Mouse (Mus musculus): ENCODE measurements at regions not wholly inside any gene's neighbourhood (a gene's known extent, or its start where the extent isn't known, plus 50 kb on each side); places are given as distances from the start of the nearest gene placed in this dataset.

DNA sequence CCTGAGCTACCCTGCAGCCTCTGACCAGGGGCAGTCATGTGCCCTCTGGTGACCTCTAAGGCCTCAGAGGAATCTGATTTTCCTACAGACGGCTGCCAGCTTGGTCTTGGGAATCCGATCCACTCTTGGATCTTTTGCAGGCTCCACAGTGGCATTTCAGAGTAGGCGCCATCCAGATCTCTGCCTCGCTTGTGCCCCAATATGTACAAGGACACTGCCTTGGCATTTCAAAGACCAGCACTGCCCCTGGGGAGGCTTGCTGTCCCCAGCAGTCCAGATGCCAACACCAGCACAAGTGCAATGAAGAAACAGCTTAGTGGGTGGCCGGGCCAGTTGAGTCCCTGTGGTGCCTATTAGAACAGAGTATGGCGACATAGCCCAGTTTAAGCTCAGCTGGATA is 526.6 kb downstream of the Ppargc1a start:
- no peak for TF ChIP-seq GATA4 (IDR thresholded peaks at IDR 0.05; ENCODE audit: insufficient replicate concordance, low read length)

DNA sequence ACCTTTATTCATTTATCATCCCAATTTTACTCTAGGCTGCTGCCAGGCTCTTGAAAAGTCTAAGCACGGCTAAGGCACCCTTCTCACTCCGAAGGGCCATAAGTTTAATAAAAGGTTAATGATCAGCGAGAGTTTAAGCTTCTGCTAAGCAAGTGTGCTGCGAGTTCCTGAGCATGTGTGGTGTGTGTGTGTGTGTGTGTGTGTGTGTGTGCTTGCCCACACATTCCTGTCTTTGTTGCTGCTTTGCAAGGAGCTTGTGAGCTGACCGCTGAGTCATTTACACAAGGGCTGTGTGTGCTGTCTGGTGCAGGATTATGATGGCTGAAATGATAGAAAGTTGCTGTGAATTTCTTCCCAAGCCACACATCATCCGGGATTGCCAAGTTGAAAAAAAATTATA is 527.1 kb downstream of the Ppargc1a start:
- TF ChIP-seq GATA4 (IDR thresholded peaks at IDR 0.05; ENCODE audit: insufficient replicate concordance, low read length) = no peak

DNA sequence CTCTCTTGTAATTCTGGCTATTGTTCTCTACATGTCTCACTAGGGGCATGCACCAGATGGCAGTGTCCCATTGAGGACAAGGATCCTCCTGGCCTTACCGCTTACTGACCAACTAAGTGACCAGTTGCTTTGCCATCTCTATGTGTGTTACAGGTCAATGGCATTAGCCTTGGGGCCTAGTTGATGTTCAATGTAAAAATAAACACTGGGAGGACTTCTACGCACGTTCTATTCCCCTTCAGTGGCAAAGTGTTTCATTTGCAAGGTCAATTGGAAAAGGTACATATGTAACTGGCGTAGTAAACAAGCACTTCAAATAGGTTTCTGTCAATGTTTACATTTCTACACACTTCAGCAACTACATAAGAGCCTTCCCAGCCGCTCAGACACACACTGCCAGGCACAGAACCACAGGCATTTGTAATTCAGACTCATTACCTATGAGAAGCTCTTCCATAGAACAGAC is 527.8 kb downstream of the Ppargc1a start:
- no peak for TF ChIP-seq GATA4 (IDR thresholded peaks at IDR 0.05; ENCODE audit: insufficient replicate concordance, low read length)

DNA sequence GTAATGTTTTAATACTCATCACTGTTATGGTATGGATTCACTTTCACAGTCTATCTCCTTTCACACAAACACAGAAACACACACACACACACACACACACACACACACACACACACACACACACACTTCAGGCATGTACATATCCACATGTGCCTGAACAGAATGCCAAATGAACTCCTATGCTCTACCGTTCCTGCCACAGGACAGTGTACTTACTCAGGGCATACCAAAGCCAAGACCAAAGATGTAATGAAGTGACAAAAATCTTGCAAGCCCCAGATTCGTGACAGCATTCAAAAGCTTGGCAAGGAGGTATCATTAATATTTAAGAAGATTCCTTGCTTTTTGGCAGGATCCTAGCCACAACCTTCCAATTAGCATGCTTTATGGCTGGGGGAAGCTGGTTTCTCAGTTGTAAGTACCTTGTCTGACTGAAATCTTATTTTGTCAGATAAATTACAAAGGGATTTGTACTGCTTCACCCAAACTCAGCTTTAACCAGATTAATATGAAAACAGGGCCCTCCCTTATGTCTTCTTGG is 531.0 kb downstream of the Ppargc1a start:
- no peak for TF ChIP-seq GATA4 (IDR thresholded peaks at IDR 0.05; ENCODE audit: insufficient replicate concordance, low read length)

DNA sequence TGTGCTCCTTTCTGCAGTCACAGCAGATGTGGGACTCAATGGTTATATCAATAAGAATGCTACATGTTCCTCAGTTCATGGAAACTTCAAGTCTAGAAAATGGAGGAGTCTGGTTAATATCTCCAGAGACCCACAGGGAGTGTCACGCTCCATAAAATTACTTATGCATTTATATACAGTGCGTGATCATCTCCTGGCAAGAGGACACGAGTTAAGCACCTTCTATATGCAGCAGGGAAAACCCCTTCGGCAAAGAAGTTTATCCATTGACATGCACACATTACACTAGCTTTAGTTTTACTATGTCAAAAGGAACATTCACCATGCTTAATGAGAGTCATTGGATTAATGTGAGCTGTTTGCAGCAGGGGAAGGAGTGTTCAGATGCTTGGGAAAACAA is 538.6 kb downstream of the Ppargc1a start:
- no peak for TF ChIP-seq GATA4 (IDR thresholded peaks at IDR 0.05; ENCODE audit: insufficient replicate concordance, low read length)

DNA sequence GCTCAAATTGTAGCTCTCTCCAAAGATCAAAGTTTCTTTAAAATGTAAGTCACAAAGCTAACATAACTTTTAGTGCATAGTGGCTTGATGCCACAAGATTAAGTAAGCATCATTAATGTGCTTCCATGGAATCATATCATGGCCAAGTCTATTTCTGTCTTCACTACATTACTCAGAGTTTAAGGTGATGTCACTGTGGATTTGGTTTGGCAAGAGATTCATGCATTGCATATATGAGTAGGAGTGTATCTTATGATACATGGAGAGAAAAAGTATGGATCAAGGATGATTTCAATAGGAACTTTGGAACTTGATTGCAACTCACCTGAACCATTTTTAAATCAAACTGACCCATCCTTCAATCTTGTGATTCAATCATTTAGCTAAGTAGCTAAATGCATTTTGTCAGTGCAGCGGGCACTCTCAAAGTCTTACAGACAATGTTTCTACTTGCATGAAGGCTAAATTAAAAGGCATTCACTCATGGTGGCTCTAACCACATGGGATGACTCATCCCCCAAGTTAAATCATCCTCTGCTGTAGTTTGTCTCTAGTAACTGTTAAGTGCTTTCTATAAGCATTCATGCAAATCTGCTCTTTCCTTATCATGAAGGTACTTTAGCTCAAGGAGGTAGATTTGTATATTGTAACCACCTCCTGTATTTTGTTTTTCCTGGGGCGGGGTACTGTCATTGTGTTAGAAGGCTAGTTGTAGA is 576.5 kb downstream of the Ppargc1a start:
- TF ChIP-seq GATA4 (IDR thresholded peaks at IDR 0.05; ENCODE audit: insufficient replicate concordance, low read length) = no peak

All from liver, adult (tissue).